Mouse (Mus musculus) ovary, adult 18-20 months (tissue): ENCODE measurements around the gene Gm20696.

Source experiments
- DNase-seq: peaks from one replicate; pipeline ENCODE4 v3.0.0; 2022; ENCODE audit warnings: low spot score, mixed read lengths

Gene Gm20696

DNA sequence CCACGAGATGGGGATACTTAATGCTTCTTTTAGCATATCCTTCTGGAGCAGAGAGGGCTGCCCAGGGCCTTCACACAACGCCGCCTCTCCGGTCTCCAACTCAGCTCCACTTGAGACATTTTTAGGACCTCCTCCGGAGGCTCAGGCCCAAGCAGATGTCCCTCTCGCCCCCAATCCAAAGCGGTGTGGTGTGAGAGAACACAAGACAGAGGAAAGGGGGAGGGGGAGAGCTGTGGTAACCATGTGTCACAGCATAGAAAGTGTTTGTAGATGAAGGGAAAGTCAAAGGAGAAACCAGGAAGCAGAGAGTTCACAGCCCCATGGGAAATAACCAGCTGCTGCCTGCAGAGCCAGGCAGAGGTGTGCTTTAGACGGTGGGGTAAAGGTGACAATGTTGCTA lies 99.7 kb downstream of the Gm20696 start:
- no peak for DNase-seq

DNA sequence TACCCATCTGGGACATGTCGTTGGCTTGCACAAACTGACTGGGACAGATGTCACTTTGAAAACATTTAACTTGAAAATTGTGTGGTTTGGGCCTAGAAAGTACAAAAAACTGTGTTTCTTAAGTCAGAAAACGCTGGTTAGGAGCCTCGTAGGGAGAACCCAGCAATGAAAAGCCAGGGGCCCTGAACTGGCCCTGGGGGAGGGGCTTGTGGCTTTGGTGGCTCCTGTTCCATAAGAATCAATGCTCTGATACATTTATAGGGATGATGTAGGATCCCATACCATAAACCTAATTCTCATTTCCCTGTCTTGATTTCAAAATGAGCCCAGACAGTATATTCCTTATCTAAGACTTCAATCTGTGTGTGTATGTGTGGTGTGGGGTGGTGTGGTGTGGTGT lies 101.8 kb downstream of the Gm20696 start:
- DNase-seq, result no peak

DNA sequence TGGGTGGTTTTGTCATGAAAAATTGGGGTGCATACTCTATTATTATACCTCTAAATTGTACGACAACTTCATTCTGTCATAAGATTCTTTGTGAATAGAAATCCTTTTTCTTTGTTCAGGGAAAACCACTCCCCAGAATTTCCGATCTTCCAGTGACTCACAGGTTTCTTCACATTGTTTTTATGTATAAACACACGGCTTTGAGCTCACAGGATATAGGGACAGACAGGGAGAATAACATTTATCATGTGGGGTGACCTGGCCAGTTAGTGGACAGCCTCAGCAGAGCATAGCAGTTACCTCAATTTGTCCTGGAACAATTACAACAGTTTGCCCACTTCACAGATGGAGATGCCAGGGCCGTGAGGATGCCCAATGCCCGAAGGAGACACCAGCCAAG lies 109.6 kb downstream of the Gm20696 start:
- no peak for DNase-seq

DNA sequence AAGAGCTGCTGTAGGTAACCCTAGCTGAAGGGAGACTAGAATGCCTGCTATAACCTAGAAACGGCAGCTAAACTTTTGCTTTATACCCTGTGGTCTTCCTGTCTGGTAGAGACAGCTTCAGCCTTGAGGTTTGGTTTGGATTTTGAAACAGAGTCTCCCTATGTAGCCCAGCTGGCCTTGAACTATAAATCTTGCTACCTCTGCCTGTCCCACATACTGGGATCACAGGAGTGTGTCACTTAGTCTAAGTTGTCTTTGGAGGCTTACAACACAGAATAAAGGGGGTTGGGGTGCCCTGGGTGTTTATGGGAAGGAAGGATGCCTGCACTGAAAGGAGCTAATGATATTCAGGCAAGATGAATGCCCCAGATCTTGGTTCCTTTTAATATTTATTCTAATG lies 113.8 kb downstream of the Gm20696 start:
- no peak for DNase-seq

DNA sequence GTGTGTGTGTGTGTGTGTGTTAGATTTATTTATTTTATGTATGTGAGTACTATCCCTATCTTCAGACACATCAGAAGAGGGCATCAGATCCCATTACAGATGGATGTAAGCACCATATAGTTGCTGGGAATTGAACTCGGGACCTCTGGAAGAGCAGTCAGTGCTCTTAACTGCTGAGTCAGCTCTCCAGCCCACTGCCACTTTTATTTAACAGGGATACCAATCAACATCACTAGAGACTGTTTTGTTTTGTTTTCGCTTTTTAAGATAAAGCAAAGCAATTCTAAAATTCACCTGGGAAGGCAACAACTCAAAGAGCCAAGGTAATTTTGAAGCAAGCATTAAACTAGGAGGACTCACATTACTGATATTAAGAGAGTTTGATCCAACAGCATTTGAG lies 120.2 kb downstream of the Gm20696 start:
- no peak for DNase-seq

DNA sequence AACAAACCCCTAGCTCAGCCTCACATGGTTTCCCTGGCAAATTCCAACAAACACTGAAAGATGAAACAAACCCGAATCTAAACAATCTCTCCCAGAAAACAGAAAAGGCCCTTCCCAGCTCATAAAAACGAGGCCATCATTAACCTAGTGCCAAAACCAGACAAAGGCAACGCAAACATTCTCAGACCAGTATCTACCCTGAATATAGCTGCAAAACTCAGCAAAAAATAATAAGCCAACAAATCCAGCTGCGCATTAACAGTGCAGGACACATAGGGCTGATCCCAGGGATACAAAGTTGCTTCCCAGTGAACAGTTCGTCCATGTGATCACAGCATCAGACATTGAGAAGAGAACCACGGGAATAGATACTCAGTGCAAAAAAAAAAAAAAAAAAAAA lies 121.2 kb downstream of the Gm20696 start:
- no peak for DNase-seq

DNA sequence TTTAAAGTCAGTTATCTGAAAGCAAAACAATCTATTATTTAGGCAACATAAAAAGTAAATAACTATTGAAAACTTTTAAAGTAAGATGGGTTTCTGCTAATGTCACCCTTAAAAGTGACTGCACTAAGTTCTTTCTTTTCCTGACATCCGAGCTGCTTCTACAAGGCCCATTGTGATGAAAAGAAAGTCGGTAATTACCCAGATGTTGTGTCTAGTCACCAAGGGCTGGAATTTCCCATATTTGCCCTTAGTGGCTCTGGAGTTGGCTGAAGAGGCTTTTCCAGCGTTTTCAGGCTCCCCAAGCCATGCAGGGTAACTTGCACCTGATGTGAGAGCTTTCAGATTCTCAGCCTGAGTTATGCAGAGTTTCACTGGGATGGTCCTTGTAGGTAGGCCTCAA lies 125.5 kb downstream of the Gm20696 start:
- peak; percentile 19 for DNase-seq

DNA sequence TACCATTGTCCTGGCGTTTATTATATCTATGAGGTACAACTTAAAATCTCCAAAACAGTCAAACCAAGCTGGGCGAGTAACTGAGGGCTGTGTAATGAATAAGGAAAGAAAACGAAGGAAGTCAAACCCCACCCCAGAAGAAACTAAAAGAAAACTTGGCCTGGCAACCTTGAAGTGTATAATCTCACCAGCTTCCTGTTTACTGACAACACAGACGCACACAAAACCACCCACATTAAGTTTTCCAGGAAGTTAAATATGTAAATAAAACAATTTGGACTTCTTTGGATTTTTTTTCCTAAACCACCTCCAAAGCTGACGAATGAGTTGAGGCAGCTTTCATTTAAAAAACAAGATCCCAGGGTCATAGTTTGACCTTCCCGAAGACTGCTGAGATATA lies 125.9 kb downstream of the Gm20696 start:
- DNase-seq, result no peak

DNA sequence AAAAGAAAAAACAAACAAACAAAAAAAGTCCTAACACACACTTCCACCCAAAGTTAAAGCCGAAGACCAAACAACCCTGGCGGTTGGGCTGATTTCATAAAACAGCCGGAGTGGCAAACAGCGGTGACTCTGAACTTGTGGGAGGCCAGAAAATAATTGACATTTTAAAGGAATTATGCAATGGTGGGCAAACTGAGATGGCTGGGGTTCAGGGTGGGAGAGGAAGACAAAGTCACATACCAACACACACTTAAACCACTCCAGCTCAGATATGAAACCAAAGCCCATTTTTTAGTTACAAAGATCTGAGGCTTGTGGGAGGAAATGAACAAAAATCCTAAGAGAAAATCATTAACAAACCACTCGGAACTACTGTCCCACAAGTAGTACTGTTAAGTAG lies 126.5 kb downstream of the Gm20696 start:
- DNase-seq, result no peak

DNA sequence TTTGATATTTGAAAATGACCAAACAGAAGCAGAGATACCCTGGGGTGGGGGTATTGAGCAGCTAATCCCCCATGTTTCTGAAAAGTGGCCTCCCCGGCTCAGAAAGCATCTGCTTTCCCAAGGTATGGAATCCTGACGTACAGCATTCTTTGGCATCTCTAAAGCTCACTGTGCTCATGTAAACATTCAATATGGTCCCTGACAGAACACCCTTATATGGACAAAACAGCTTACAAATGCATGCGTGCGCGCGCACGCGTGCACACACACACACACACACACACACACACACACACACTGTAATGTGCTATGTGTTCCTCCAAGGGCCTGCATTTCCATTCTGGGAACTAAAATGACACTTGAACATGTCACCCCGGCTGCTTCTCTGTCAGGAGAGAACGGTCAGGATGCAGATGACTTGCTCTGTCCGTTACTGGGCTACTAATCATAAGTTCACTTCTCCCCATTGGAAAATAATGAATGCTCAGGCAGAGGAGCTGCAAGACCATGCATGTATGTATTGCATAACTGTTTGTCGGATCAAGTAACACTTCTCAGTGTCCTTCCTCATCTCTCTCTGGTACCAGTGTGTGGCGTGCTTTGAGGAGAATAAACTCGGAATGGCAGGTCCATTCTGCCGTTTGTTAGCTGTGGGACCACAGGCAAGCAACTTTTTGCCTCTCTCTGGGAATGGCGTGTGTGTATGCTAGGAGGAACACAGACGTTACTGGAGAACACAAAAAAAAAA lies 128.2 kb downstream of the Gm20696 start:
- no peak for DNase-seq

DNA sequence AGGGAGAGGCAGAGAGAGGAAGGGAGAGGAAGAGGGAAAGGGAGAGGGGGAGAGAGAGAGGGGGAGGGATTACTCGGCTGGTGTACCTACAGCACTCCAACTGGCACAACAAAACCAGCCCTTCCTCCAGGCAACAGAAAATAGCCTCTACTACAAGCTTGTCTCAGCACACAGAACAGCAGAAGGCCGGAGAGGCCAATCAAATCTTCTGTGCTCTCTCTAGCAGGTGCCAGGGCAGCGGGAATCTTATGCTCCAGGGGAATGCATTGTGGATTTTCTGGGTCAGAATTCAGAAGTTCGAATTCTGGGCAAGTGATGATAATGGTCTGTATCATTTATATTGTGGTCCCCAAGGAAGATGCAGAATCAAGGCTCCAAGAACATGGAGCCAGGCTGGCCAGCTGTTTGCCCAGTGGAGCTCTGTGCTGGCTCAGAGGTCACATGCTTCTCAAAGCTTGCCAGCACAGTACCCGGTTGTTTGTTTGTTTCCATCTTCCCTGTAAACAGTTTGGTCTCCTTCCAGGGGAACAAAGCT lies 132.3 kb downstream of the Gm20696 start:
- DNase-seq, result no peak

DNA sequence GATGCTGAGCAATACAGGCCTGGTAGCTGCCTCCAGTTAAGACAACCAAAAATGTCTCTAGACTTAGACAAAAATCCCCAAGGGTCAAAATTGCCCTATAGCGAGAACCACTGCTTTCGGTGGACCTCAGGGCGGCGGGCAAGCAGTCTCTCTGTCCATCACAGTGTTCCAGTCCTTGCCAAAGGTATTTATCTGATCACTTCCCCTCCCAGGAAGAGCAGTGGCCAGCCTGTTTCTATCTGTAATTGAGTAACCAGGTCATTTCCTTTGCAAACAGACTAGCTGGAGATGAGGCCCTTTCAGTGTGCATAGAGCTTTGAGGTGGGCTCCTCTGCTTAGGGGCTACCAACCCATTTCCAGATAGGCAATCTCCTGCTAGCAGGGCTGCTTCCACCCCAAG lies 134.1 kb downstream of the Gm20696 start:
- DNase-seq, result no peak

DNA sequence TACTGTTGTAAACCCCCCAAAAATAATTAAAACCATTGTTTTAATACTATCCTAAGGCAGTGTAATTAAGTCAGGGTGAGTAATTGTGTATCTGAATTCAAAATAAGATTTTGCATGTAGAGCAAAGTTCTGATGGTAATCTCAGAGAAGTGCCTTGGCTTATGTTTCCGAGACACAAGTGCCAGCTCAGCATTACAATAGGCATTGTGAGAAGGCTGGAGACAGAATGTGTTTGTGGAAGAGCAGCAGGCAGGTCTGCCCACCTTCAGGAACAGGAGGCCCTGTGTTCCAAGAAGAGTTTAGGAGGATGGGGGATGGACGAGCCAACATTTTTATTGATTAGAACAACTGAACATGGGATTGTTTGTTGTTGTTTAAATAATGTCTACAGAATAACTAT lies 137.6 kb downstream of the Gm20696 start:
- no peak for DNase-seq

DNA sequence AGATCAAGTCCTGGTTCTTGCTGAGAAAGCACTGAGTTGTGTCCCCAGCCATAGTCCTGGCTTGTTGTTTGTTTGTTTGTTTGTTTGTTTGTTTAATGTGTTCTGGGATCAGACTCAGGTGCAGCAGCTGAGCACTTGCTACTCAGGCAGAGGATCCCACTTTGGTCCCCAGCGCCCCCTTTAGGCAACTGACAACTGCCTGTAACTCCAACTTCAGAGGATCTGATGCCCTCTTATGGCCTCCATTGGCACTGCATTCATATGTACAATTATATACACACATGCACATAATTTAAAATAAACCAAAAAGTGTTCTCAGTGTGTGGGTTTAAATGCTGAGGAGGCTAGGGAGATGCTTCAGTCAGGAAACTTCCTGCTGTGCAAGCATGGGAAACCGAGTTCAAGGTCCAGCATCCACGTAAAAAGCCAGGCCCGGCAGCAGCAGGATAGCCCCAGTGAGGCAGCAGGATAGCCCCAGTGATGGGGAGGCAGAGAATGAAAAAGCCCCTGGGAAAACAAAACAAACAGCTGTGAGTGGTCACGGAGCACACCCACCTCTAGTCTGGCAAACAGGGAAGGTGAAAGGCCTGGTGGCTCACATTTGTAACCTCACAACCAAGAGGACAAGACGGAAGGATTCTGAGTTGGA lies 139.0 kb downstream of the Gm20696 start:
- DNase-seq, result no peak

DNA sequence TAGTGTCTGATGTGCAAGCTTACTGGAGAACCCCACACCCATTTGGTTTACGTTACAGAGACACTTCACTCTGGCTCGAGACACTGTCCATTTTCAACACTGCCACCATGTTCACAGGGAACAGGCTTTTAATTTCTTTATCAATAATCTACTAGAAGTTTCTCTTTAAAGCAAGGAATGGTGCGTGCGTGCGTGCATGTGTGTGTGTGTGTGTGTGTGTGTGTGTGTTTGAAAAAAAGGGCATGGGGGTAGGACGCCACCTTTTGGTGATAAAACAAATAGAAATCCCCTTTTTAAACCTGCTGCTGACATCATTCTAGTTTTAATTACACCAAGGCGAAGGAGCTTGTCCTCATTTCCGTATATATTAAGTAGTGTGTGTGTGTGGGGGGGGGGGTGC lies 141.2 kb downstream of the Gm20696 start:
- no peak for DNase-seq

DNA sequence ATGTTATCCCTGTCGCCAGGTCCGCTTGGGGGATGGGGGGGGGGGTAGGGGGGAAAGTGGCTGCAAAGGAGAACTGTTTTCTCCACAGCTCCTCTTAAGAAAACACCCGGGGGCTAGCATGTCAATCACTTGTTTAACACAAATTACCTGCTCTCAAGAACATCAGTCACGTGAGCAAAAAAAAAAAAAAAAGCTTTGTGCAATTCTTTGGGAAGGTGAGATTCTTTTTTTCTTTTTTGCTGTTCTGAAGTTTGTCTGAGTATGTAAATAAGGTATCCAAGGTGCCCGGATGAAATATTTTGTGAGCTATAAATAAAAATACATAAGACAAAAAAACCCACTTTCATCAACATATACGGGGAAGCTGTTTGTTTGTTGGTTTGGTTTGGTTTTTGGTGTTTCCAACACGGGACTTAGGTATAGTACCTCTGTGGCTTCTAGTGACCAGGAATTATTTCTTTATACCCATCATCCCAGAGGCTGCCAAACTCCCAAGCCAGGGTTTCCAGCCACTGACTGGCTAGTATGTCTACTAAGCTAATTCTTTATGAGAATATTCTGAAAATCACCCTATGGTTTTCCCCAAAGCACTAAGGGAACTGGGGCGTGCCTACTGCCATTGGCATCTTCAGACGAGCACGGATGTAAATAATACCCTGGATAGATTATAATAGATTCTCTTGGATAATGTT lies 142.8 kb downstream of the Gm20696 start:
- no peak for DNase-seq

DNA sequence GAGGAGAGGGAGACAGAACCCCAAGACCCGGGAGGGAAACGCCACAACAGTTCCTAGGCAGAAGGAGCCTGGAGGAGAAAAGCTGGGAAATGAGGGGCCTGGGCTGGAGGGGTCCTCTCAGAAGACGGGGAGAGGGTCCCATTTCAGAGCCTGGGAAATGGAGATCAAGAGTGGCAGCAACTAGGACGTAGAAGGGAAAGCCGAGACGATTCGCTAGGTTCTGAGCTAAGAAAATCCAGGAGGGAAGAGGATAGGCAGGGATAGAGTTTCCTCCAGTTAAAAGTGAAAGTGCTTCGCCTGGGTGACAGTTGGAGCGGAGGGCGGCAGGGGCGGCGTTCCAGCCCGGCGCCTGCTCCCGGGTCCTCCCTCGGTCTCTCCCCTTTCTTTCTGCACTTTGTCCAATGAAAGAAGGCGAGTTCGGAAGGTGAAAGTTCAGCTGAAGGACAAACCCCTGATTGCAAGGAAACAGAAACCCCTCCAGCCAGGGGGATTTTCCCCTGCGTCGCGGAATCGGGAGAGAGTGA lies 143.4 kb downstream of the Gm20696 start:
- DNase-seq, result peak; percentile 75

DNA sequence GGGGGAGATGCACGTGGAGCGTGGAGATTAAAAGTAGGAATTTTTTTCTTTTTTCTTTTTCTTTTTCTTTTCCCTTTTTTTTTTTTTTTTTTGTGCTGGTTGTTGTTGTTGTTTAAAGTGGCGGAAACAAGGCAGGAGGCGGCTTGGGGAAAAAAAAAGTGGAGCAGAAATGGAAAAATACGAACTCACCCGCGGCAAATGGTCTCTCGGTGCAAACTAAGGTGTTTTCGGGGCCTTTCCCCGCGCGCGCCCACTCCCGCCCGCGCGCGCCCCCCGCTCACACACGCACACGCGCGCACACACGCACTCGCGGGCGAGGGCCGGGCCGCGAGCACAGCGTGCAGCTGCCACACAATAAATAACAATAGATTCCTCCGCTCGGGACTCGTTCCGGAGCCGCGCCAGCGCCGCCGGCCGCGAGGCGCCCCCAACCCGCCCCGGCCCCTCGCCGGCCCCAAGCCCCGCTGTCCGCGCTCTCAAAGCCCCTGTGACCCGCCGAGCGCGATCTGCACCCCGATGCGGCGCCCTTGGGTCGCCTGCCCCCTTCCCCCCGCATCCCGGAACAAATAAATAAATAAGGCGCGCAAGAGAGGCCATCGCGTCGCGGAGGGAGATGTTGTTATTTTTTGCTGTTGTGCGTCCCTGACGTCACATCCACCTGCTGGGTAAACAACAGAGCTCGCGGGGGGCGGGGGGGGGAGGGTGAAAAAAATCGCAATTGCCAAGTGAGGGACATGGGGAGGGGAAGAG lies 144.1 kb downstream of the Gm20696 start, which contains the start of gene Foxp1:
TSS of gene Foxp1 (minus strand) at position 363 of the 750 bp plus-strand sequence.
- DNase-seq, result peak; percentile 53

DNA sequence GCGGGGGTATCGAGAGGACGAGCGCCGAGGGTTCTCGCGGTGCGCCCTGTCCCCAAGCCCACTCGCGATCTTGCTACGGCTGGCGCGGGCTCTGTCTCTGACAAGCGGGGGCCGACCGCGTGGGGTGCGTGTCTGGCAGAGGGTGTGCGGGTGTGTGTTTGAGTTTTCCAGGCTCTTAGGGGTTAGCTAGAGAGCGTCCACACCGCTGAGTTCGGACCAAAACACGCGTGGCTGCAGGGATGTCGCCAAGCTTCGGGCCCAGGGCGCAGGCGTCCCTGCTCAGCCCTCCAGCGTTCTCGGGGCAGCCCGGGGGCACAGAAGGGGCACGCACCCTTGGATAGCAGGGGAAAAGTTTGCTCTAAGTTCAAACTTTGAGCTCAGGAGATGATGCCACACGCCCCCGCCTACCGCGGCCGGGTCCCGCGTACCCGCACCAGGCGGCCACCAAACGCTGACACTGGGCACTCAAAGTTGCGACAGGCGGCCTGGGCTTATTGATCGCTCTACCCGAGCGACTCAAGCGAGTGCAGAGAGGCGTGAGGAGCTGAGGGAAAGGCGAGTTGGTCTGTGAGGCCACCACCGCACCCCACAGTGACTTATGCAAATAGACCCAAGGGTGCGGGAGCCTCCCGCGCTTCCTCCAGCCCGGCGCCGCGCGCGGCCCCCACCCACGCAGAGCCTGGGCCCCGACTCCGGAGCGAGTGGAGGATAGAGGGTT lies 144.8 kb downstream of the Gm20696 start:
- DNase-seq, result peak; percentile 13

DNA sequence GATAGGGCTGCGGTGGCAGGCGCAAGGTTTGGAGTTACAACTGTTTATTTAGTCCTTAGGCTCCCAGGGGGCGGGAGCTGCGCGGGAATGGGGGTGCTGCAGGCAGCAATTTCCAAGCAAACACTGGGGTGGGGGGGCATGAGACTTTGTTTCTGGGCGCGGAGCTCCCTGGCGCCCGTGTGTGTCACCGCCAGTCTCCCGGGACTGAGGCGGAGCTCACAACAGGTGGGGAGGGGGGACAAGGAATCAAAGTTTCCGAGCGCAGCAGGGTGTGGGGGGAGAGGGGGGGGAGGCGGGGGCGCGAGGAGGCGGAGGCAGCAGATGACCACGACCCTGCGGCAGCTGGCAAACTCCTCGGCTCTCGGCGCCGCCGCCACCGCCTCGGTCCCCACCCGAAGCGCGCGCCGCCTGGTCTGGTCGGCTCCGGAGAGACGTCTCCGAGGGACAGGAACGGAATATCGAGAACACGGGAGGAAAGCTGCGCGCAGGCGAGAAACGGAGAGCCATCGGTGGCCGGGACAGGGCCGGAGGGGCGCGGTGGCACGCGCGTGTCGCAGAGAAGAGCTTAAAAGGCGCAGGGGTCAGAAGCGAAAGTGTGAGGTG lies 145.5 kb downstream of the Gm20696 start:
- DNase-seq, result peak; percentile 74

DNA sequence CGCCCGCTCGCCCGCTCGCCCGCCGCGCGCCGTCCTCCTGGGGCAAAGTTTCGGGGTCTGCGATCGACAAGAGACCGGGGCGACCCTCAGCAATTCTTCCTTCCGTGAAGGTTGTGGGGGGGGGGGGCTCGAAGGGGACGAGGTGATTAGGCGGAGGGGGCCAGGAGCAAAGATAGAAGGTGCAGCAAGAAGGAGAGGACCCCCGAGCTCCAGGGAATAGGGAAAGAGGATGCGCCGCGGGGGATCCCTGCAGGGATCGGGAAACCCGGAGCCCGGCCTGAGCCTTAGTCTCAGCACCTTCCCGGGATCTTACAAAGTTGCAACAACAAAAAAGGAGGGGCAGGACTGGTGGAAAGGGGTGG lies 145.9 kb downstream of the Gm20696 start:
- no peak for DNase-seq
